Mouse (Mus musculus): Measurements from ENCODE around the gene Dnajc5.

The Dnajc5 gene

DNA sequence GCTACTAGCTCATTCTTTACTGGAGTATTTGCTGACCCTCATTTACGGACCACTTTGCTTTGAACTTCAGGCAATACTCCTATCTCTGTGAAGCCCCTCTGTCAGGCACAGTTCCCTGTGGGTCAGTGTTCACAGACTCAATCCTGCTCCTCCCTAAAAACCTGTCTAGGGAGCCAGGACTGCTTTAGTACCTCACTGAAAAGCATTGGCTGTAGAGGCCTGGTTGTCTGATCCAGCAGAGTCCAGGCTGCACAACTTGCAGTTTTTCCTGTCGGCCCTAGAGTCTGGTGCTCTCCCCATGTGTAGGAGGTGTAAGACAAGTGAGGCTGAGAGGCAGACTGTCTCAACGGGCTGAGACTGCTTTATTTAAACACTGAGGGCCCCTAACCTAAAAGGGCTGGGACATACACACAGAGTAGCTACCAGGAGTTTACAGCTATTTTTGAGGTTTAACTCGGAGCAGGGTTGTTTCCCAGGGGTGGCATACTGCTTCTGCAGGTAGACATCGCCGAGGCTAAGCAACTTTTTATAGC is 80.0 kb downstream of the Dnajc5 start:
- ChIA-PET POLR2A (interaction anchor here in 3 of 4 experiments (1.1 to 5.1 kb wide), 37 partner anchors 9 to 381 kb away, joined by 3 to 46 read pairs (median 5); partner anchors contain the start of genes Dnajc5 (in 3 of the 3), Prpf6 (in 2 of the 3), Uckl1 (in 2 of the 3) and Abhd16b (in 1 of the 3)), CTCF (interaction anchor here in 3 of 4 experiments (1.0 to 3.4 kb wide), 9 partner anchors 32 to 117 kb away, joined by 3 to 15 read pairs (median 4); partner anchors contain the start of genes Sox18 (in 1 of the 3) and Tpd52l2 (in 1 of the 3))

GRCm38 (mm10) chr2:181600828-181601750 is 80.8 kb downstream of the Dnajc5 start:
- CTCF ChIA-PET, result interaction anchor here in 3 of 4 experiments (0.7 to 2.2 kb wide), 15 partner anchors 11 to 236 kb away, joined by 3 to 14 read pairs (median 4); partner anchors contain the start of genes Arfrp1 (in 1 of the 3), Sox18 (in 1 of the 3) and Tpd52l2 (in 1 of the 3)
- POLR2A ChIA-PET, result interaction anchor here (0.5 to 5.1 kb wide), 88 partner anchors 9 to 898 kb away, joined by 3 to 46 read pairs (median 4); partner anchors contain the start of genes Dnajc5 (in 3 of the 4), Prpf6 (in 3 of the 4), Tpd52l2 (in 2 of the 4) and Uckl1 (in 2 of the 4)

GRCm38 (mm10) chr2:181601751-181602145 is 81.5 kb downstream of the Dnajc5 start:
- ChIA-PET POLR2A (interaction anchor here (0.5 to 5.1 kb wide), 77 partner anchors 9 to 899 kb away, joined by 3 to 46 read pairs (median 4); partner anchors contain the start of genes Dnajc5 (in 3 of the 4), Prpf6 (in 3 of the 4), Tpd52l2 (in 2 of the 4) and Uckl1 (in 2 of the 4)), CTCF (interaction anchor here in 3 of 4 experiments (0.9 to 2.2 kb wide), 12 partner anchors 12 to 236 kb away, joined by 3 to 14 read pairs (median 5); partner anchors contain the start of genes Arfrp1 (in 1 of the 3), Sox18 (in 1 of the 3) and Tpd52l2 (in 1 of the 3))

- ChIA-PET CTCF (interaction anchor here in 1 of 4 experiments (2.2 kb wide), 1 partner anchor 76 kb away, joined by 6 read pairs; no protein-coding TSS in a partner anchor), POLR2A (interaction anchor here in 1 of 4 experiments (1.6 kb wide), 1 partner anchor 10 kb away, joined by 5 read pairs; no protein-coding TSS in a partner anchor)
Observed at GRCm38 (mm10) chr2:181602367-181602766, 82.1 kb downstream of the Dnajc5 start.

Measured in embryonic stem cell, embryonic (primary cell).